Mouse (Mus musculus) limb, embryonic 12.5 days (tissue): ENCODE measurements around the gene Tbc1d2. TPM values are rescaled to one million over a fixed set of nuclear protein-coding genes. Genes with fewer than 3 reads are reported as not detected.

ENCODE experiments used
- ATAC-seq: fragments of 200-750 bp; cut with Nextera tagmentation; 2 replicates; pipeline ENCODE4 v1.8.0; 2017; ENCODE audit warnings: low read depth, moderate TSS enrichment; ENCODE audit not compliant: insufficient number of reproducible peaks, insufficient read depth, low FRiP score, low TSS enrichment
- H3K27ac ChIP-seq: fragments of 300-500 bp; sonication (generic); 2 replicates; pipeline ENCODE4 v1.5.1; 2016; ENCODE audit warnings: mild to moderate bottlenecking, moderate library complexity
- H3K27me3 ChIP-seq: fragments of 300-500 bp; sonication (generic); 2 replicates; pipeline ENCODE4 v1.6.1; 2016; ENCODE audit warnings: mild to moderate bottlenecking, moderate library complexity
- H3K36me3 ChIP-seq: fragments of 300-500 bp; sonication (generic); 2 replicates; pipeline ENCODE4 v1.6.1; 2016; ENCODE audit warnings: mild to moderate bottlenecking, moderate library complexity
- H3K4me1 ChIP-seq: fragments of 300-500 bp; sonication (generic); replicated peaks from 2 replicates; pipeline ENCODE4 v1.6.1; 2016
- H3K4me2 ChIP-seq: fragments of 300-500 bp; sonication (generic); 2 replicates; pipeline ENCODE4 v1.6.1; 2016; ENCODE audit warnings: mild to moderate bottlenecking, moderate library complexity
- H3K4me3 ChIP-seq: fragments of 300-500 bp; sonication (generic); replicated peaks from 2 replicates; pipeline ENCODE4 v1.5.1; 2016; ENCODE audit warnings: mild to moderate bottlenecking
- H3K9ac ChIP-seq: fragments of 300-500 bp; sonication (generic); replicated peaks from 2 replicates; pipeline ENCODE4 v1.6.1; 2016; ENCODE audit warnings: mild to moderate bottlenecking, moderate library complexity
- H3K9me3 ChIP-seq: fragments of 300-500 bp; sonication (generic); 2 replicates; pipeline ENCODE4 v1.6.1; 2016; ENCODE audit warnings: mild to moderate bottlenecking, moderate library complexity
- WGBS: fragments of 180-500 bp; shearing (Covaris S2); methylation state at CpG from one replicate; pipeline ENCODE4 v1.1.7; 2016; 5-methylcytosine and 5-hydroxymethylcytosine counted together
- polyA plus RNA-seq: library from polyadenylated mRNA; unstranded; fragments of >200 nt; fragmentation: Nextera tagmentation; extraction: Ambion mirVana; gene quantifications from 2 replicates; pipeline ENCODE4 v1.2.1, GENCODE M21; 2016

The Tbc1d2 gene
- polyA plus RNA-seq, 1 experiment from 2014 or later = 2.1 TPM

- no peak overlapping the region for H3K4me3 ChIP-seq
- no peaks in the 10 kb centered on the region for H3K9me3 ChIP-seq
- no peaks in the 10 kb centered on the region for H3K4me1 ChIP-seq
- no peak for ATAC-seq
- no peak overlapping the region for H3K9ac ChIP-seq
- no peak overlapping the region for H3K27ac ChIP-seq
- H3K27me3 ChIP-seq = no peaks in the 10 kb centered on the region
- H3K36me3 ChIP-seq = no peaks in the 10 kb centered on the region
- WGBS = 68% methylated on average over 10 of the region's 10 CpGs
- no peak overlapping the region for H3K4me2 ChIP-seq
Observed at GRCm38 (mm10) chr4:46563847-46564246, 86.2 kb downstream of the Tbc1d2 start.

GRCm38 (mm10) chr4:46562841-46563240 is 87.2 kb downstream of the Tbc1d2 start:
- Histone ChIP-seq H3K27ac (no peak overlapping the region), H3K4me3 (no peak overlapping the region), H3K4me1 (no peaks in the 10 kb centered on the region), H3K9me3 (no peaks in the 10 kb centered on the region), H3K27me3 (no peaks in the 10 kb centered on the region), H3K9ac (no peak overlapping the region), H3K4me2 (no peak overlapping the region), H3K36me3 (no peaks in the 10 kb centered on the region)
- 94% methylated on average over 14 of the region's 14 CpGs for WGBS
- ATAC-seq = no peak

- WGBS = 75% methylated on average over 5 of the region's 5 CpGs
- Histone ChIP-seq H3K9ac (no peak overlapping the region), H3K27ac (no peak overlapping the region)
Observed at GRCm38 (mm10) chr4:46562037-46562436, 88.0 kb downstream of the Tbc1d2 start.

GRCm38 (mm10) chr4:46560069-46560705 is 89.8 kb downstream of the Tbc1d2 start:
- Histone ChIP-seq H3K9ac (no peak overlapping the region), H3K27ac (no peak overlapping the region), H3K4me1 (no peaks in the 10 kb centered on the region), H3K27me3 (no peaks in the 10 kb centered on the region), H3K36me3 (no peaks in the 10 kb centered on the region), H3K4me2 (no peak overlapping the region), H3K4me3 (no peak overlapping the region), H3K9me3 (no peaks in the 10 kb centered on the region)
- ATAC-seq = no peak
- WGBS = 74% methylated on average over 14 of the region's 14 CpGs

More at GRCm38 (mm10) chr4:46562037-46562436, 88.0 kb downstream of the Tbc1d2 start:
- Histone ChIP-seq H3K27me3 (no peaks in the 10 kb centered on the region), H3K9me3 (no peaks in the 10 kb centered on the region), H3K4me2 (no peak overlapping the region), H3K4me3 (no peak overlapping the region), H3K4me1 (no peaks in the 10 kb centered on the region), H3K36me3 (no peaks in the 10 kb centered on the region)
- no peak for ATAC-seq

GRCm38 (mm10) chr4:46558672-46559667 is 91.0 kb downstream of the Tbc1d2 start:
- no peaks in the 10 kb centered on the region for H3K9me3 ChIP-seq

GRCm38 (mm10) chr4:46556933-46557332 is 93.1 kb downstream of the Tbc1d2 start:
- H3K4me1 ChIP-seq = no peaks in the 10 kb centered on the region
- H3K4me2 ChIP-seq = no peak overlapping the region
- H3K4me3 ChIP-seq = no peak overlapping the region
- no peak overlapping the region for H3K9ac ChIP-seq
- WGBS = 70% methylated on average over 3 of the region's 3 CpGs
- H3K27me3 ChIP-seq = no peaks in the 10 kb centered on the region
- H3K27ac ChIP-seq = no peak overlapping the region
- no peaks in the 10 kb centered on the region for H3K36me3 ChIP-seq
- no peak for ATAC-seq
- H3K9me3 ChIP-seq = 0 out of 2 replicates have a peak, but pooled peaks cover 2% of the 10 kb centered on the region

More at GRCm38 (mm10) chr4:46558672-46559667, 91.0 kb downstream of the Tbc1d2 start:
- ATAC-seq = no peak
- Histone ChIP-seq H3K4me2 (no peak overlapping the region), H3K27ac (no peak overlapping the region), H3K36me3 (no peaks in the 10 kb centered on the region), H3K27me3 (no peaks in the 10 kb centered on the region), H3K4me3 (no peak overlapping the region), H3K4me1 (no peaks in the 10 kb centered on the region), H3K9ac (no peak overlapping the region)
- WGBS = 78% methylated on average over 22 of the region's 22 CpGs

GRCm38 (mm10) chr4:46555762-46556161 is 94.2 kb downstream of the Tbc1d2 start:
- no peaks in the 10 kb centered on the region for H3K27me3 ChIP-seq
- no peaks in the 10 kb centered on the region for H3K36me3 ChIP-seq
- no peaks in the 10 kb centered on the region for H3K4me1 ChIP-seq
- 84% methylated on average over 9 of the region's 9 CpGs for WGBS
- H3K27ac ChIP-seq = no peak overlapping the region
- H3K9me3 ChIP-seq = 0 out of 2 replicates have a peak, but pooled peaks cover 2% of the 10 kb centered on the region
- no peak overlapping the region for H3K9ac ChIP-seq
- ATAC-seq = no peak
- H3K4me2 ChIP-seq = no peak overlapping the region
- H3K4me3 ChIP-seq = no peak overlapping the region

Other genes with a start within 250 kb of the Tbc1d2 start
- gene Hemgn, start 236.7 kb downstream of the Tbc1d2 start, polyA plus RNA-seq = 2.6 and 2.7 TPM in 2 replicates
- gene Anp32b, start 199.3 kb downstream of the Tbc1d2 start, polyA plus RNA-seq = 362 and 372 TPM in 2 replicates
- gene Nans, start 161.0 kb downstream of the Tbc1d2 start, polyA plus RNA-seq = 91.0 and 91.7 TPM in 2 replicates
- 0.43 and 1.3 TPM in 2 replicates for gene Trim14, start 114.1 kb downstream of the Tbc1d2 start, polyA plus RNA-seq
- 2.2 and 2.5 TPM in 2 replicates for gene Coro2a, start 48.0 kb downstream of the Tbc1d2 start, polyA plus RNA-seq